Mouse (Mus musculus) embryonic facial prominence, embryonic 13.5 days (tissue): ENCODE results near the gene Cfap99. TPM values are rescaled to one million over a fixed set of nuclear protein-coding genes. Genes with fewer than 3 reads are reported as not detected.
A peak's percentile ranks its signal among the peaks of the same experiment; 100 is the strongest.

Experiments used
- ATAC-seq: fragments of 200-750 bp; cut with Nextera tagmentation; 2 replicates; pipeline ENCODE4 v1.8.0; 2017; ENCODE audit warnings: low read depth; ENCODE audit not compliant: insufficient number of reproducible peaks, insufficient read depth, low FRiP score, low TSS enrichment
- H3K27ac ChIP-seq: fragments of 300-500 bp; sonication (generic); 2 replicates; pipeline ENCODE4 v1.5.1; 2015; ENCODE audit warnings: moderate library complexity, mild to moderate bottlenecking, inconsistent platforms
- H3K27me3 ChIP-seq: fragments of 300-500 bp; sonication (generic); 2 replicates; pipeline ENCODE4 v1.6.1; 2015; ENCODE audit warnings: mild to moderate bottlenecking, inconsistent platforms
- H3K36me3 ChIP-seq: fragments of 300-500 bp; sonication (generic); 2 replicates; pipeline ENCODE4 v1.6.1; 2015; ENCODE audit warnings: mild to moderate bottlenecking, inconsistent platforms
- H3K4me1 ChIP-seq: fragments of 300-500 bp; sonication (generic); 2 replicates; pipeline ENCODE4 v1.6.1; 2015; ENCODE audit warnings: inconsistent platforms
- H3K4me2 ChIP-seq: fragments of 300-500 bp; sonication (generic); 2 replicates; pipeline ENCODE4 v1.6.1; 2015; ENCODE audit warnings: moderate library complexity, mild to moderate bottlenecking, inconsistent platforms
- H3K4me3 ChIP-seq: fragments of 300-500 bp; sonication (generic); 2 replicates; pipeline ENCODE4 v1.5.1; 2015; ENCODE audit warnings: mild to moderate bottlenecking, inconsistent platforms
- H3K9ac ChIP-seq: fragments of 300-500 bp; sonication (generic); 2 replicates; pipeline ENCODE4 v1.6.1; 2015; ENCODE audit warnings: mild to moderate bottlenecking, inconsistent platforms
- H3K9me3 ChIP-seq: fragments of 300-500 bp; sonication (generic); 2 replicates; pipeline ENCODE4 v1.6.1; 2016; ENCODE audit warnings: inconsistent platforms
- WGBS: fragments of 180-500 bp; shearing (Covaris S2); methylation state at CpG from one replicate; pipeline ENCODE4 v1.1.7; 2015; ENCODE audit warnings: mixed read lengths; 5-methylcytosine and 5-hydroxymethylcytosine counted together
- polyA plus RNA-seq: library from polyadenylated mRNA; unstranded; fragments of >200 nt; fragmentation: Nextera tagmentation; extraction: Ambion mirVana; gene quantifications from 2 replicates; pipeline ENCODE4 v1.2.1, GENCODE M21; 2015

Cfap99 gene
- polyA plus RNA-seq, 1 experiment from 2014 or later, result not detected

GRCm38 (mm10) chr5:34370840-34371239 is 82.4 kb downstream of the Cfap99 start:
- WGBS, result 24% methylated on average over 8 of the region's 8 CpGs
- peak overlapping the region; percentile 97 for H3K9ac ChIP-seq
- H3K27me3 ChIP-seq, result no peaks in the 10 kb centered on the region
- 0 out of 2 replicates have a peak overlapping the region, but pooled peaks have one; percentile 73 for H3K27ac ChIP-seq
- H3K4me3 ChIP-seq, result peak overlapping the region; percentile 92
- H3K9me3 ChIP-seq, result no peaks in the 10 kb centered on the region
- H3K4me2 ChIP-seq, result peak overlapping the region; percentile 66
- no peaks in the 10 kb centered on the region for H3K36me3 ChIP-seq
- ATAC-seq, result no peak
- H3K4me1 ChIP-seq, result peaks cover 18% of the 10 kb centered on the region

DNA sequence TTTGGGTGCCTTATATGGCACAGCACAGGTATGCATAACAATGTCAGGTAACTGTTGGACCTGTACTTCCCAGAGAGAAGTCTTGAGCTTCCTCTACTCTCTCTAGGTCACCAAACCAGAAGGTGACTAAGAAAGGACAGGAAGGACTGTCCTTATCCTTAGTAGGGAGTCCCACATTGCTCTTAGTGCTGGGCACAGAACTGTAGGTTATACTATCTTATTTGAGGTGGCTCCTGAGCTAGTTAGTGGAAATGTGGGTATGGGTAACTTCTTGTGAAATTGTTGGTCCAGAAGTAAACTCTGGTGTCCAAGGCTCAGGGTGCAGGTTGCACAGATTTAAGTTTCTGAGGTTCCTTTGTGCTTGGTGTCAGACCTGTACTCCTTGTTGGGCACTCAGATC is 83.7 kb downstream of the Cfap99 start:
- Histone ChIP-seq H3K4me2 (peak overlapping the region; percentile 28), H3K9me3 (no peaks in the 10 kb centered on the region), H3K27ac (no peak overlapping the region), H3K36me3 (no peaks in the 10 kb centered on the region), H3K4me3 (no peak overlapping the region), H3K27me3 (no peaks in the 10 kb centered on the region), H3K9ac (no peak overlapping the region), H3K4me1 (peaks cover 18% of the 10 kb centered on the region)
- ATAC-seq, result no peak

DNA sequence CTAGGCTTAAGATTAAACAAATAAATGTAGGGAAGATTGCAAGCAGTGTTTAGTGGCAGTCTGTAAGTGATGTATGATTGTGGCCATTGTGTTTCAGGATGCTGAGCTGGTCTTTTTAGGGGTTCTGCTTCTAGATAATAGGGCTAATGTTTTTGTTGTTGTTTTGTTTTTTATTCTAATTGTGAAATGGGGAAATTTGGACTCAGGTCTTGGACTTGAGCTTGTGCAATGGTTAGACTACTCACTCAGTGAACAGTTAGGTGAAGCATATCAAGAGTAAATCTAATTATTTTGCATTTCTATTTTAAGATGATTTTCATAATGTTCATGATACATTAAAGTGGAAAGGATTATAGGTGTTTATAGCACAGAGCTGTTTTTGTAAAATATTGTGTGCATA is 84.1 kb downstream of the Cfap99 start:
- H3K4me1 ChIP-seq, result peaks cover 18% of the 10 kb centered on the region
- no peak overlapping the region for H3K9ac ChIP-seq
- peak overlapping the region; percentile 28; the same call in 1 of the 2 replicates for H3K4me2 ChIP-seq
- H3K27ac ChIP-seq, result no peak overlapping the region
- H3K36me3 ChIP-seq, result no peaks in the 10 kb centered on the region
- no peak for ATAC-seq
- H3K4me3 ChIP-seq, result no peak overlapping the region
- H3K9me3 ChIP-seq, result no peaks in the 10 kb centered on the region
- no peaks in the 10 kb centered on the region for H3K27me3 ChIP-seq

Other genes starting within 250 kb of the Cfap99 start
- gene Poln, start 119.2 kb upstream of the Cfap99 start, polyA plus RNA-seq, result 0.60 and 1.2 TPM in 2 replicates
- 40.8 and 41.9 TPM in 2 replicates for gene Haus3, start 119.1 kb upstream of the Cfap99 start, polyA plus RNA-seq
- gene Mxd4, start 100.9 kb upstream of the Cfap99 start, polyA plus RNA-seq, result 41.1 and 44.7 TPM in 2 replicates
- 1.8 and 2.4 TPM in 2 replicates for gene Zfyve28, start 151 bp upstream of the Cfap99 start, polyA plus RNA-seq
- gene Rnf4, start 47.7 kb downstream of the Cfap99 start, polyA plus RNA-seq, result 157 and 170 TPM in 2 replicates
- gene Fam193a, start 81.3 kb downstream of the Cfap99 start, polyA plus RNA-seq, result 17.7 and 19.7 TPM in 2 replicates
- 24.6 and 25.2 TPM in 2 replicates for gene Tnip2, start 225.4 kb downstream of the Cfap99 start, polyA plus RNA-seq
- gene Sh3bp2, start 237.2 kb downstream of the Cfap99 start, polyA plus RNA-seq, result 8.3 and 13.9 TPM in 2 replicates